Mouse (Mus musculus) left cerebral cortex, adult 8-10 months (tissue): ENCODE results near the gene Hspa4. TPM values are rescaled to one million over a fixed set of nuclear protein-coding genes. Genes with fewer than 3 reads are reported as not detected.
"Not testable (repeated sequence)": the region's sequence is repeated elsewhere in the genome, so short reads cannot be mapped to it uniquely, and the experiment has no call there.

Experiments used
- DNase-seq, 2 experiments: peaks; one replicate each; pipeline ENCODE4 v3.0.0; 2022; ENCODE audit warnings: low spot score in 2 of 2
- total RNA-seq, 4 experiments: library from RNA; stranded (reverse); gene quantifications; 2 replicates each; pipeline ENCODE4 v1.2.4; 2022

Gene Hspa4
- 100 to 1,000 TPM; 154 to 178 (median 160) TPM for total RNA-seq

DNA sequence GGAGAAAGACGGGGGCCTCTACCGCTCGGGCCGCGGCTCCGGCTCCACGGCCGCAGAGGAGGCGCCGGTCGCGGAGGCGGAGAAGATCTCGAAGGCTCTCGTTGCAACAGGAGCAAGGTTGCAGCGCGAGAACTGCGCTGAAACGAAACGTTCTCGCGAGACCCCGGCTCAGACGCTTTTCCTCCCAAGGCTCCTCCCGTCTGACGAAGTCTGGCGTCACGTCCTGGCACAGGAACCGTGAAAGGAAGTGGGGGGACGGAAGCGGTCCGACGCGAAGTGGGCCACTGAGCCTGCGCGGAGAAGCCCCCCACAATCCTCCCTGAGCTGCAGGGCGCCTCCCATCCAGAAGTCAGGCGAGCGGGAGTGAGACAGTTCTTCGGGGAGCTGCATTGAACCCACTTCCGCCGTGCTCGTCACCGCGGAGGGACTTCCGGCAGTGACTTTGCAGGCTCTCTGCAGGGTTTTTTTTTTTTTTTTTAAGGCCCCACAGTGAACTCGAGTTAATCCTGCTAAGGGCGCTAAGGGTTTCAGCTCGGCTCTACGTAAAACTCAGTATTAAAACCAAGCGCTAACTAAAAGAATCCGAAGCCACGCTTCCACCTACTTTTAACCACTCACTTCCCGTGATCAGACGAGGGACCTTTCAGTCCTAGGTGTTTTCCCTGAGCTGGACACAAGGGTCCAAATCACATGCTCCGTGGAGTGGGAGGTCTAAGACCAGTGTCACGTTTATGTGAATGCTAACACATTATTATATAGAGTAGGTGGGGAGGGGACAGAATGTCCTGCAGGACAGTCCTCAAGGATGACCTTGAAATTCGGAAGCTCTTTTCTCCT lies at the start of gene Hspa4:
Gene Hspa4, minus strand, starts transcription at position 128 of the 837 bp plus-strand sequence.
- DNase-seq = peak; percentile 96 to 97

DNA sequence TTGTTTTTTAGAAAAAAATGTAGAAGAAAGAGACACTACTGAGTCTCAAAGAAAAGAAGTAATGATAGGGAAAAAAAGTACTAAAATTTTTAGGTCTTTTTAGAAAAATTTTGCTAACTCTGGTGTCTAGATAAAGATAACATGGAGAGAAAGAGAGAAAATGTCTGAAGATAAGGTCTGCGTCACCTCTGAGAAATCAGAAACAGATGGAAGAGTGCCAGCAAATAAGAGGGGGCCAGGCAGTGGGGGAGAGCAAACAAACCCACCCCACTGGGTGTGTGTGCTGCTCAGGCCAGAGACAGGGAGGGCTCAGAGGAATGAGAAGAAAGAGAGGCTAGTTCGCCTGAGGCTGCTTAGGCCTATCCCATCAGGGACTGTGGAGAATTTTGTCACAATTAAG lies 45.5 kb upstream of the Hspa4 start:
- DNase-seq = no peak

DNA sequence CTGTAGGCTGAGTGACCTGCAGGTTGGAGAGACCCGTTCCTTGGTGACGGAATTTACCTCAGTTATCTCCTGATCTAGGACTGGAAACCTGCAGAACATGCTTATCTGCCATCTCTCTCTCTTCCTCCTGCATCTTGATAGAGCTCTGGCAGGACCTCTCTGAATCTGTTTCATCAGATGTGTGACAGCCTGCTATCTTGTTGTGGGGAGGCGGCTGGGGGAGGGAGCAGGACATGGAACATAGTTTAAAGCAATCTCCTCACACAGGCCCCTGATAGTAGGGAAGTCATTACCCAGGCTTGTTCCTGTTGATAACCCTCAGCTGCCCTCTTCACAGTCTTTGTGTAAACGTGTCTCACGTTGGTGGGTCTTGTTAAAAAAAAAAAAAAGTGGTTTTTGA lies 45.1 kb upstream of the Hspa4 start:
- no peak for DNase-seq

DNA sequence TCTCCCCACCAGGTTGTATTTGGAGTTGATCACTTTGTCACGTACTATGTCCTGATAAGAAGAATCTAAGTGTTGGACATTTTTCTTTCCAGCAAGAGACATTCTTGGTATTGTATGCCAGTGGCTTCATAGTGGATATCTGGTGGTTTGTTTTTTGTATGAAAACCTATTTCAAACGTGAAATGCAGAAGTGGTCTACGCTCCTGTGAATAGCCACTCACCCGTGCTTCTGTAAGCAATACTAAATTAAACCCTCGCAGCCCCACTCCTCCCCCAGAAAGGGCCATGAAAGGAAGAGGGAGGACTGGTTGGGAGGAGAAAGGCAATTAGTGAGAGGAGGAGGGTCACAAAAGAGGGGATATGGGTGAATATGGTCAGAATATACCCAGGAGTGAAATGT lies 42.5 kb upstream of the Hspa4 start:
- DNase-seq = no peak

DNA sequence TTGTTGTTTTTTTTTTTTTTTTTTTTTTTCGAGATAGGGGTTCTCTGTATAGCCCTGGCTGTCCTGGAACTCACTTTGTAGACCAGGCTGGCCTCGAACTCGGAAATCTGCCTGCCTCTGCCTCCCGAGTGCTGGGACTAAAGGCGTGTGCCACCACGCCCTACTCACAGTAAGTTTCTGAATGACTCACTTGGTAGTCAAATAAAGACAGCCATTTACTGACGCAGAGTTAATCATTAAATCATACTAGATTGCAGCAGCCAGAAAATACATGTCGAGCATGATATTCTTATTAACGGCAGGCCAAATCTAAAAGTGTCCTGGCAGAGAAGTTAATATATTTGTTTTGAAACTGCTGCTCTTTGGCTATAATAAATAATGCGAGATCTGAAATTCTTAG lies 40.8 kb upstream of the Hspa4 start:
- DNase-seq = not testable (repeated sequence)

DNA sequence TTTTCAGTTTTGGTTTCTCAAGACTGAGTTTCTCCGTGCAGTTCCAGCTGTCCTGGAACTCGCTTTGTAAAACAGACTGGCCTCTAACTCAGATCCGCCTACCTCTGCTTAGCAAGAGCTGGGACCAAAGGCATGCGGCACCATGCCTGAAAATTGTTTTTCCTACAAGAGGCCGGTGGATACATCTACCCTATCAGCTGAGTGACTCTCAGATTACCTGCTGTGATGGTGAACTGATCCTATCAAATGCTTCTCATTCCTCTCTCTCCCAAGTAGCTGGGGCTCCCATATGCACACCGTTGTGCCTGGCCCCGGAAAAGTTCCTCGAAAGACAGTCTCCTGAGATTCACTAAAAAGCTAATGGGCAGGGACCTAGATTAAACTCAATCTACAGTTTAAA lies 37.4 kb upstream of the Hspa4 start:
- no peak for DNase-seq

DNA sequence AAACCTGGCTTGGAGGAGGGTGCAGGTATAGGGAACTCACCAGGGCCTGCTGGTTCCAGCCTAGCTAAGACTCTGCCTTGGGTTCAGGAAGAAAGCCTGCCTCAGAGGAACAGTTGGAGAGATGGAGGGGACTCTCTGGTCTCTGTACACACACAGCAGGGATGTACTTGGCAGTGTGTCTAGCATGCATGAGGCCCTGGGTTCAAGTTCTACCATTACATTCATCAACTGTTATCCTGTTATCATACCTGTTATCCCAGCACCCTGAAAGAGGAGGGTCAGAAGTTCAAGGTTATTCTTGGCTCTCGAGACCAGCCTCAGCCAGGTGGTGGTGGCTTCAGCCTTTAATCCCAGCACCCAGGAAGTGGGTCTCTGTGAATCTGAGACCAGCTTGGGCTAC lies 36.7 kb upstream of the Hspa4 start:
- no peak for DNase-seq

DNA sequence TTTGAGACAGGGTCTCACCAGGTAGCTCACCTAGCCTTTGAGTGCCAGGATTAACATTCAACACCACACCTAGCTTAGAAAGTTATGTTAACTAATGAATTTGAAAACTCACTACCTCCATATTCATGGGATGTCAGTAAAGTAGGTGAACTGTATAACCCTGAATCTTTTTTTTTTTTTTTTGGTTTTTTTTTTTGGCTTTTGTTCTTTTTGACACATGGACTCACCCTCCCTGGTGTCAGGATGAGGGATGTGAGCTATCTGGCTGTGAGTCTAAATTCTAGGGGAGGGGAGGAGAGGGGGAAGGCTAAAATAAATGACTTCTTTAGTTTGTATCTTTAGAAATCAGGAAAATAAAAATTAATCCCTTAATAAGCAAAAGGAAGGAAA lies 35.9 kb upstream of the Hspa4 start:
- DNase-seq = no peak

DNA sequence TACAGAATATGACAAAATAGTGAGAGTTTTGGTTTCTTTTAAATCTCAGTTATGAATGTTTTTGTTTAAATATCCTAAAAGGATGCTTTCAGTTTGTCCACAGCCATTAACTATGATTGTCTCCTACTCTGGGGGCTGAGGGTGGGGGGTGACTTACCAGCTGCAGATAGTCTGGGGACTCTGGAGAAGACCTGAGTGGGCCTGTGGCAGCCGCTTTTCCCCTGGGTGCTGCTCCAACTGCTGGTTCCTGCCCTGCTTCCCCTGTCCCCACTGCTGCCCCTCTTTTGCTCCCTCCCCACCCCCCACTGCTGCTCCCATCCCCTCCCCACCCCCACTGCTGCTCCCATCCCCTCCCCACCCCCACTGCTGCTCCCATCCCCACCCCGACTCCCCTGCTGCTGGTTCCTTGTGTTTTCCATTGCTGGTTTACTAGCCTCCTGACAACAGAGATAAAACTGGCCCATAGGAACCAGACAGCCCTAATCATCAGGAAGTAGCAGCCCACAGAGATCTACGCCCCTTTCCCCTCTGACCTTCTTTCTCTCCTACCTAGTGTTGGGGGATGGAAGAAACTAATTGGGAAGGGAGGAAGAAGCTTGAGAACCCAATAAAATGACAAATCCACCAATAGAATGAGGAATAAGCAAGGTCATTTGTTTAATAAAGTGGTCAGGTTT lies 35.4 kb upstream of the Hspa4 start:
- DNase-seq = no peak

DNA sequence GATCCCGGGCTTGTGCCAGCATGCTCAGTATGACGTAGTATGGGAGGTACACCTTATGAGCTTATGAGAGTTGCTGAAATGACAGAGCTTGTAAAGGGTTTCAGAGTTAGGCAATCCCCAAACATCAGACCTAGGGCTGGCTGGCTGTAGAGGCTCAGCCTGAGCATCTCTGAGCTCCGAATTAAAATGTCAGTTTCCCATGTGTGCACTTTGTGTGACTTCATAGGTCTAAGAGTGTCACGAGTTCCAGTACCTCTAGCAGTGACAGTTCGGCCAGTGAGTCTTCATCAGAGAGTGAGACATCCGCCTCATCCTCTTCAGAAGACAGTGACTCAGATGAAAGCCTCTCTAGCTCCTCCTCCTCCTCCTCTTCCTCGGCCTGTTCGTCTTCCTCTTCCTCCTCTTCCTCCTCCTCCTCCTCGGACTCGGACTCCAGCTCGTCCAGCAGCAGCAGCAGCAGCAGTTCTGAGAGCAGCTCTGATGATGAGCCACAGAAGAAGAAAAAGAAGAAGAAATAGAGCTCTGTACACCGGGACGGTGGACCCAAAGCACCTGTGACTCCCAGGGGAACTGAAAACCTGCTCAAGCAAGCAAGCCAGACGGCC lies 31.9 kb upstream of the Hspa4 start:
- DNase-seq = no peak

DNA sequence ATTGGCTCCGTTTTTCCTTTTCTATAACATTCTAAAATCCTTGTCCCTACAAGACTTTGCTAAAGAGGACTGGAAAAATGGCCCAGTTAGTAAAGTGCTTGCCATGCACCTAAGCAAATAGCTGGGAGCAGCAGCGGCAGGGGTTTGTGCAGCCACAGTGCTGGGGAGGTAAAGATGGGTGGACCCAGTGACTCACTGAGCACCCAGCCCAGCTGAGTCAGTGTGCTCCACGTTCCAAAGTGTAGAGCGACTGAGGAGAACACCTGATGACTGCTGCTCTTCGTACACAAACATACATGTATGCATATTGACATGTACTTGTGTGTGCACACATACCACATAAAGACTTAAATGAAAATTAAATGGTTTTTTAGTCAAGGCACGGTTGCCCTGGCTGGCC lies 30.9 kb upstream of the Hspa4 start:
- no peak for DNase-seq

DNA sequence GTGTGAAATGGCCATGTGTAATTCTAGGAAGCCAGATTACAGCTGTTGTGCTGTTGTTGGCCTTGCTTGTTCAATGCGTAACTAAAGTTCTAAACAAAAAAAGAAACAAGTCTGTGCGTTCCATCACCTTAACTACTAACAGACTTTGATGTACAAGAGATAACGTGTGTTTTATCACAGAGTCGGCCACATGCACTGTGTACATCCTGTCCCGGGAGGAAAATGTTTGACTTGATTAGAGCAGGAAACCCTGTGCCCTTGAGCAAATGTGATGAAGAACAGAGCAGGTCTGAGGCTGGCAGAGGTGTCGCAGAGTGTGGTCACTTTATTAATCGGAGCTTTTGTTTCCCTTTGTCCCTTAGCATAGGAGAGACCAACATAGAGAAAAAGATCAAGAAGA lies 30.1 kb upstream of the Hspa4 start:
- no peak for DNase-seq

DNA sequence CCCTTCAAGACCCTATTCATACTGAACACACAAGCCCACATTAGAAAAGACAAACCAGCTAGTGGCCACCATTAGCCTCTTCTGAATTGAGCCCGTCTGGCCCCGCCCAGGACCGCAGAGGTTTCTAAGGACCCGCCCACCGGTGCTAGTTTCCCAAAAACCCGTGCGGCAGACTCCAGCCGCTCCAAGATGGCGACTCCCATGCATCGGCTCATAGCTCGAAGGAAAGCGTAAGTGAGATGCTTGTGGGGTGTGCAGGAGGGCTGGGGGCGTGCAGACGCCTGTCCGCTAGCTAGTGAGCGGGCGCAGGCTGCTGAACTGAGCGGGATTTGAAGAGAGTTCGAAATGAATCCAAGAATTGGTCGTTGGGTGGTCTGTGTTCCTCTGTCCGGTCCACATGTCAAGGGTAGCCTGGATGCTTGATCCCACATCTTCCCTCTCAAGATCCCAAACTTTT lies 24.3 kb upstream of the Hspa4 start, which contains the start of gene Zcchc10:
Gene Zcchc10, plus strand, starts transcription at position 168 of the 457 bp plus-strand sequence.
- DNase-seq = peak; percentile 77 to 83

DNA sequence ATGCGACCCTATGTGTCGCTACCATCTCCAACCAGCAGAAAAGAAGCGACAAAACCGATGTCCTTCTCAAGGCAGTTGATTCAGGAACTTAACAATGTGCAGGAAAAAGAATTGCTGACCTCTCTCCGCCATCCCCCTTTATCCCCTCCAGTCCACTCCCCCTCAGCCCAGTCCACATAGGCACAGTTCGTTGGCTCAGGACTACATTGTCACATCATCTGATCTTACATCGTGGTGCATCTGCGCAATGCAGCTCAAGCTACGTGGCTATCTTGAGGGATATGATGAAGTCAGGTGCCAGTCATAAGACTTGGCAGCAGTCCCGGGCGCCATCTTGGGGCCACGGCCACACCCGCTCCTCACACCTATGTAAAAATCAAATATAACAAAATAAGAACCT lies 19.6 kb upstream of the Hspa4 start:
- not testable (repeated sequence) for DNase-seq

DNA sequence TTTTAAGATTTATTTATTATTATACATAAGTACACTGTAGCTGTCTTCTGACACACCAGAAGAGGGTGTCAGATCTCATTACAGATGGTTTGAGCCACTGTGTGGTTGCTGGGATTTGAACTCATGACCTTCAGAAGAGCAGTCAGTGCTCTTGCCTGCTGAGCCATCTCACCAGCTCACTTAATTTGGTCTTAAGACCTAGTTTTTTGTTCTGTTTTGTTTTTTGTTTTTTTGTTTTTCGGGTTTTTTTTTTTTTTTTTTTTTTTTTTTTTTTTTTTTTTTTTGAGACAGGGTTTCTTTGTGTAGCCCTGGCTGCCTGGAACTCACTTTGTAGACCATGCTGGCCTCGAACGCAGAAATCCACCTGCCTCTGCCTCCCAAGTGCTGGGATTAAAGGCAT lies 18.3 kb upstream of the Hspa4 start:
- not testable (repeated sequence) for DNase-seq

DNA sequence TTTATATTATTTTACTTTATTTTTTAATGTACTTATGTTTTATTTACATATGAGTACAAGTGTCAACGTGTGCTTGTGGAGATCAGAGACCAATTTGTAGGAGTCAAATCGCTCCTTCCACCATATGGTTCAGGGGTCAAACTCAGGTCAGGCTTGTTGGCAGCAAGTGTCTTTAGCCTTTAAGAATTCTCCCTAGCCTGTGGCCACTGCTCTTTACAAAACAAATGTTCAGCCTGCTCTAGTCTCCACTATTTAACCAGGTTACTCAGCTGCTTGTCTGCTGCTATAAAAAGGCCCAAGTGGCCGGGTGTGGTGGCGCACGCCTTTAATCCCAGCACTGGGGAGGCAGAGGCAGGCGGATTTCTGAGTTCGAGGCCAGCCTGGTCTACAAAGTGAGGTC lies 17.8 kb upstream of the Hspa4 start:
- DNase-seq = no peak

DNA sequence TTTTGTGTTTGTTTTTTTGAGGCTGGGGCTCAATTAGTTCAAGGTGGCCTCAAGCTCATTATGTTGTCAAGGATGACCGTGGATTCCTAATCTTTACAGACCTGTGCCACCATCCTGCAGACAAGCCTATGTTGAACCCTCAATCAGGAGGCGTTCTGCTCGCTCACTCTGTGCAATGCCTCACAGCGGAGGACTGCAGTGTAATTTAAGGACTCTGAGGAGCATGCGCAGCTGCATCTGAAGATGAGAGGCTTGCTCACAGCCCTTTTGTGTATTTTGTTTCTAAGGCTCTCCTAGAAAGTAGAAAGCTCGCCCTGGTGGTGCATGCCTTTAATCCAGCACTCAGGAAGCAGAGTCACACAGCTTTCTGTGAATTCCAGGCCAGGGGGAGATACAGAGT lies 16.7 kb upstream of the Hspa4 start:
- no peak for DNase-seq

DNA sequence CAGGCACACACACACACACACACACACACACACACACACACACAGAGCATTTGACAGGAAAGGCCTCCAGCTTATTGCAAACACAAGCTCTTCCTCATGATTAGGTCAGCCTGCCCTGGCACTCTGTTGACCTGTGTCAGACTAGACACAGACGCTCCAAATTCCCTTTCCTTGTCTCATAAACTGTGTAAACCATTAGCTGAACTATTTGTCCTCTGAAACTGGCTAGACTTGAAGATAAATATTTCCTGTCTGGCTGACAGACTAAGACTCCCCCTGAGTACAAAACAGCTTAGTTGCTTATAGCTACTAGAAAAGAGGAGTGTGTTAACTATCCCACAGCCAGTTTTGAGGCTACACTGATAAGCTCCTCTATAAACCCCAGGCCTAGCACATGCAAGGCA lies 14.5 kb upstream of the Hspa4 start:
- DNase-seq = no peak

DNA sequence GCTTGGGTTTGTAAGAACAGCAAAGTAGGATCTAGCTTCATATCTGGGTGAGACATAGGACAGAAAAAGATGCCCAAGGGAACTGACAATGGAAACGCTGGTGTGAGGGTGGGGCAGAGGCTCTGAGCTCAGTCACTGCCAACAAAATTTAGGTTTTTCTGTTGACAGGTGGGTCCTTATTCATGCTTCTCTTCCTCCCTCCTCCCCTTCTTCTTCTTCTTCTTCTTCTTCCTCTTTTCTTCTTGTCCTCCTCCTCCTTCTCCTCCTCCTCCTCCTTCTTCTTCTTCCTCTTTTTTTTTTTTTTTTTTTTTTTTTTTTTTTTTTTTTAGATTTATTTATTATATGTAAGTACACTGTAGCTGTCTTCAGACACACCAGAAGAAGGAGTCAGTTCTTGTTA lies 12.6 kb upstream of the Hspa4 start:
- DNase-seq = not testable (repeated sequence)

DNA sequence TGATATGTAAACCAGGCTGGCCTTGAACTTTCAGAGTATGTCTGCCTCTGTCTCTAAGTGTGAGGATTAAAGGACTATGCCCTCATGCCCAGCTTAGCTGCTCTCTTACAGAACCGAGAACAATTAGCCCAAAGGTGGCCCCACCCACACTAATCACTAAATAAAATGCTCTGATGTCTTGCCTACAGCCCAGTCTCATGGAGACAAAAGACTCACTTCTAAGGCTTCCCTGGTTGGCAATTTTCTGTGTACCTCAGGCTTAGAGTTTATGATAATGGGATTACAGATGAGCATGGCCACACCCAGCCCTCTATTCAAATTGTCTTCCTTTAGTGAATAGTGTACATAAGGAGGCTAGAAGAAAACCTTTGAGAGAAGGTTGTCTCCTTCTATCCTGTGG lies 11.1 kb upstream of the Hspa4 start:
- DNase-seq = no peak

DNA sequence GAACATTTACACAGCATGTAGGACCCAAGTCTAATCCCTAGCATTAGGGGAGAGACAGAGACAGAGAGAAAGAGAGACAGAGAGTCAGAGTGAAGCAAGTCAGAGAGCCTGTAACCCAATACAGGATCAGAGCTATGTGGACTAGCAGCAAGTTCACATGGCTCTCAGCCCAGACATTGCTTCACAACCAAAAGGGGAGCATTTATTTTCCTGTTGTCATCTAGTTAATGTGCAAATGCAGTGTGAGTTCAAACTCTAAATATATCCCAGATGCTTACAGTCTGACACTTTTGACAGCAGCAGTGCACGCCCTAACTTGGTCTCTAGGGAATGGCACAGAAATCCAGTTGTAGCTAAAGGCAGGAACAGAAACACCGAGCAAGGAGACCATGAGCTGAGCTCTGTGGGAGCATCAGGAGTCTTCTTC lies 8.6 kb upstream of the Hspa4 start:
- DNase-seq = no peak

DNA sequence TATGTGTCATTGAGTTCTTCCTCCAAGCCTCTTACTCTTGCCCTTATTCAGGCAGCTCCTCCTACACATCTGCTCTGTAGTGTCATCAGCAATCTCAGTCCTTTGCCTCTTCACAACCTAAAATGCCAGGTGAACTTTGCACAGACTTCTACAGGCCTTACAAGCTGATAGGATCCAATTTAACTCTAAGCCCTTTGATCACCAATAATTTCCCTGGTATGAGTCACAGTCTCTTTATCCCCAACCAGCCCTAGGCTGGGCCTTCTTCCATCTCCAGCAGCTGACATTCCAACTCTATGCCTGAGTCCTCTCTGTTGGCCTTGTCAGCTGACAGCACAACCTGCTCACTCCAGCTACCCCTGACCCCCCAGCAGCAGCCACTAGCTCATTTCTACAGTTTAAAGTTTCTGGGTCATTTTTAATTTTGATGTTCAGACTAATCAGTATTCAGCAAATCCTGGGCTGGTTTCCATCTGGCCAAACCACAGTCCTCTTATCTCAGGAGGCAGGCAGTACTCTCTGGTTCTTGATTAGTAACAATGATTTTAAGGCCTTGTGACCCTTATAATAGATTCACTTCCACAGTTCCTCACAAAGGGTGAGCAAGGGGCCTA lies 8.1 kb upstream of the Hspa4 start:
- no peak for DNase-seq
